Mouse (Mus musculus): ENCODE results near the gene Tyms.
"Not testable (repeated sequence)": the region's sequence is repeated elsewhere in the genome, so short reads cannot be mapped to it uniquely, and the experiment has no call there.

Tyms gene

DNA sequence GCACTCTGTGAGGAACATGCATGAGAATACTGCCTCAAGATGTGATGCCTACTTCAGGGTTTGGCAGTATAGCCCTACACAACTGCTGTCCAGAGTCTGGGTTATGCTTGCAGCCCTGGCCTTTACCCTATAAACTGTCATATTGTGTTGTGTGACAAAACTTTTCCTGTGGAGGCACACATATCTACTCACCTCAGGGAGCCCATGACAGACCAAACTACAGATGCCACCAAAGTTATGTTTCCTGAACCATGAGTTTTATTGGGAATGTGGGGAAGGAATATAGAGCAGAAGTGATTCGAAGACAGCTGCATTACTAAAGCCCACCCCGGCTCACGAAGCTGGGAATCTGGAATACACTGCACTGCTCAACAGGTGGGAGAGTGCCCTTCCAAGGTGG lies 29.9 kb upstream of the Tyms start:
- no peak for DNase-seq (ENCODE audit: low read depth)

GRCm38 (mm10) chr5:30098260-30098659 lies 24.8 kb upstream of the Tyms start:
- no peak for DNase-seq (ENCODE audit: low read depth)

DNA sequence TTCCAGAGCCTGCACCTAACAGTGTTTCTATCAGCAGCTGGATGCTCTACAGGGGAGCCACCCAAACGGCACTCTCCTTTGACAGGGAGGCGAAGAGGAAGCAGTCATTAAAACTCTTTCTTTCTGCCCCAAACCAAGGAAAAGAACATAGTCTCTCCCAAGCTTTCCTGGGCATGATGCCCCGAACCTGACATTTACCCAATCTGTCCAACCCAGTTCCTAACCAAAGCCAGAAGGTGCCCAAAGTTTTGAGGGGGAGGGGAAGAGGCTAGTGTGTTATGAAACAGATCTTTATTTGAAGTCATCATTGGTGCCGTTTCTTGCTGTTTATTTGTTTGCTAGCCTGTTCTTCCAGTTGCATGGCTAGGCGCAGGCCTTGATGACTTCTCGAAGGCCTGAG lies 22.3 kb upstream of the Tyms start:
- DNase-seq (ENCODE audit: low read depth) = no peak

DNA sequence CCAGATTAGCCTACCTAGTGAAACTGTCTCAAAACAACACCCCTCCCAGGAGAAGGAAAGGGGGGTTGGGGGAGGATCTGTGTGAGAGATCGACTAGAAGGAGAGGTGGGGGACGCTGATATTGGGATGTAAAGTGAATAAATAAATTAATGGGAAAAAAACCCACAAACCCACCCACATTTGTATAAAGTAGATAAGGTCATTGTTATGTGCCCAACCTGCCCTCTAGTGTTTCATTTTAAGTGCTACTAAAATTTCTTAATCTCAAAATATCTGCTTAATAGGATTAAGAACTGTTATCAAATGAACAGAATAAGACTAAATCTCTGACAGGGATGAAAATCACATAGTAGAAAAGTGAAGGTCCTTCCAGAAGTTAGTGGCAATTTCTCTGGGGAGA lies 21.0 kb upstream of the Tyms start:
- DNase-seq (ENCODE audit: low read depth) = no peak

DNA sequence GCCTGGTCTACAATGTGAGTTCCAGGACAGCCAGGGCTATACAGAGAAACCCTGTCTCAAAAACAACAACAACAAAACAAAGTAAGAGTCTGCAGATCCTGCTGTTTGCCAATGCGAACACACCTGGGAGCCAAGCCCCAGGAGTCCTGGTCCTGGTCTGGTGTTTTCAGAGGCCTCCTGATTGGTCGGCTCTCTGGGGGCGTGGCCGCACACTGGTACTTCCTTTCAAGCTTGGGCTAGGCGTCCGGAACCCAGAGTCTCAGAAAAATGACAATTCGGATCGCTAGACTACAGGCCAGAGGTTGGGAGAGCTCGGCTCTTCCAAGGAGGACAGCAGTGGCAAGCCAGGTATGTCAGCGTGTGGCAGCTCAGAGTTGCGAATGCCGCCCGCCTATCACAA lies 19.3 kb upstream of the Tyms start:
- DNase-seq (ENCODE audit: low read depth) = no peak

- no peak for DNase-seq (ENCODE audit: low read depth)
Measured at GRCm38 (mm10) chr5:30072377-30072776, 1.0 kb downstream of the Tyms start.

- DNase-seq (ENCODE audit: low read depth) = no peak
Measured at GRCm38 (mm10) chr5:30071677-30072076, 1.7 kb downstream of the Tyms start.

GRCm38 (mm10) chr5:30067726-30068125 lies 5.7 kb downstream of the Tyms start:
- DNase-seq (ENCODE audit: low read depth) = no peak

- DNase-seq (ENCODE audit: low read depth) = not testable (repeated sequence)
Measured at GRCm38 (mm10) chr5:30059607-30060006, 13.8 kb downstream of the Tyms start.

DNA sequence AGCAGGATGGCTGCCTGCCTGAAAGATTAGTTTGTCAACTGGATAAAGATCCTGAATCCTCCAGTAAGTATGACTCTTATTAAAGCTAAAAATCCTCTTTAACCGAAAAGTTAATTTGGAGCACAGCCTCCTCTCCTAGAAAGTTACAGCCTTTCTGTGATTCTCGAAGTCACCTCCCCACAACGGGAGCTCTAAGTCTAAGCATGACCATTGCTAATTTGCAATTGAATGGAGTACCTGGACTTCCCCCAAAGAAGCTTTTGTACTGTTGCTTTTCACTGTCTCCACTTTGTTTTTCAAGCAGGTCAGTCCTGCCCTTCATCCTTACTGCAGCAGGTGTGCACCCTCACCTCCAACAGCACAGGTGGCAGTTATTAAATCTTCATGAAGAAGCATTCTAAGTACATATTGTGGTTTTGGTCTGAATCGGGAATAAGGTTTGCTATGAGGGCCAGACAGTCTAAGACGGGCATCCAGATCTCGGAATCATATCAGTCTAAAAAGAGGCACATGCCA lies 15.1 kb downstream of the Tyms start:
- no peak for DNase-seq (ENCODE audit: low read depth)

- DNase-seq (ENCODE audit: low read depth) = not testable (repeated sequence)
Measured at GRCm38 (mm10) chr5:30039841-30040240, 33.6 kb downstream of the Tyms start.

DNA sequence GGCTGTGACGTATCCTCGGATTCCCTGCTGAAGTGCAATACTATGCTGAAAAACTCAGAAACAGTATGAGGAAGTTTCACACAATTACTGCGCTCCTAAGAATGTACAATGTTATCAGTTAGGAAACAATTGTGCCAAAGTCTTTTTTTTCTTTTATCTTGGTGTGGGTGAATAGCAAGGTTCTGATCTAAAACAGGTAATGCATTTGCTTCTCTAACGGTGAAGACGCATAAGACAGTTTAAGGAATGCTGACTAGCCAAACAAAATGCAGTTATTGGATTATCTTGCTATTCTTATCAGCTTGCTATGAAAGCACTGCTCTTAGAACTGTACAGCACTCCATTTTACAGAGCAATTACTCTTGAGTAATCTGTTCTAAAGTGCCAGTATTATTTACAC lies 34.1 kb downstream of the Tyms start:
- DNase-seq (ENCODE audit: low read depth) = not testable (repeated sequence)

GRCm38 (mm10) chr5:30037111-30037510 lies 36.3 kb downstream of the Tyms start:
- DNase-seq (ENCODE audit: low read depth) = not testable (repeated sequence)

- not testable (repeated sequence) for DNase-seq (ENCODE audit: low read depth)
Measured at GRCm38 (mm10) chr5:30035862-30036261, 37.6 kb downstream of the Tyms start.

GRCm38 (mm10) chr5:30014580-30014979 lies 58.8 kb downstream of the Tyms start:
- peak; percentile 14 for DNase-seq (ENCODE audit: low read depth)

DNA sequence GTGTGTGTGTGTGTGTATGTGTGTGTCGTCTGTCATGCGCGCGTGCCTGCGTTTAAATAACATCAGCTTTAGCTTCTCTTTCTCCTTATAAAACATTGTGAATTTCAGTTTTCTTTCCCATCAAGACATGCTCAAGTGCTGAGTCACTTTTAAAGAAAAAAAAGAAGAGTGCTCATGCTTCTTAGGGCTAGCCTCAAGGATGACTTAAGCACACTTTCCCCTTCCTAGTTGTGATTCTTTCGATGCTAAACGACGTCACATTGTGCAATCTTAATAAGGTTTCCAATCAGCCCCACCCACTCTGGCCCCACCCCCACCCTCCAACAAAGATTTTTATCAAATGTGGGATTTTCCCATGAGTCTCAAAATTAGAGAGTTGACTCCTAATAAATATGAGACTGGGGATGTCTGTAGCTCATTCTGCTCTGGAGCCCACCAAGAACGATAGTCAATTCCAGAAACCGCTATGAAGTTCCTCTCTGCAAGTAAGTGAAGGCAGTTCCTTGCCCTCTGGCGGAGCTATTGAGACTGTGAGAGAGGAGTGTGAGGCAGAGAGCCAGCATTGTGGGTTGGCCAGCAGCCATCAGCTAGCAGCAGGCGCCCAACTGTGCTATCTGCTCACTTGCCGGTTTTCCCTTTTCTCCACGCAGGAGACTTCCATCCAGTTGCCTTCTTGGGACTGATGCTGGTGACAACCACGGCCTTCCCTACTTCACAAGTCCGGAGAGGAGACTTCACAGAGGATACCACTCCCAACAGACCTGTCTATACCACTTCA lies 60.5 kb downstream of the Tyms start, which contains the start of gene Il6:
Gene Il6 (plus strand): TSS at position 389 of the 778 bp plus-strand sequence.
- DNase-seq (ENCODE audit: low read depth) = peak; percentile 2
